Mouse (Mus musculus) embryonic facial prominence, embryonic 13.5 days (tissue): Measurements from ENCODE around the gene Gm11146. TPM values are rescaled to one million over a fixed set of nuclear protein-coding genes. Genes with fewer than 3 reads are reported as not detected.

Experiments used
- ATAC-seq: fragments of 200-750 bp; cut with Nextera tagmentation; 2 replicates; pipeline ENCODE4 v1.8.0; 2017; ENCODE audit warnings: low read depth; ENCODE audit not compliant: insufficient number of reproducible peaks, insufficient read depth, low FRiP score, low TSS enrichment
- H3K27ac ChIP-seq: fragments of 300-500 bp; sonication (generic); 2 replicates; pipeline ENCODE4 v1.5.1; 2015; ENCODE audit warnings: moderate library complexity, mild to moderate bottlenecking, inconsistent platforms
- H3K27me3 ChIP-seq: fragments of 300-500 bp; sonication (generic); 2 replicates; pipeline ENCODE4 v1.6.1; 2015; ENCODE audit warnings: mild to moderate bottlenecking, inconsistent platforms
- H3K36me3 ChIP-seq: fragments of 300-500 bp; sonication (generic); 2 replicates; pipeline ENCODE4 v1.6.1; 2015; ENCODE audit warnings: mild to moderate bottlenecking, inconsistent platforms
- H3K4me1 ChIP-seq: fragments of 300-500 bp; sonication (generic); 2 replicates; pipeline ENCODE4 v1.6.1; 2015; ENCODE audit warnings: inconsistent platforms
- H3K4me2 ChIP-seq: fragments of 300-500 bp; sonication (generic); 2 replicates; pipeline ENCODE4 v1.6.1; 2015; ENCODE audit warnings: moderate library complexity, mild to moderate bottlenecking, inconsistent platforms
- H3K4me3 ChIP-seq: fragments of 300-500 bp; sonication (generic); 2 replicates; pipeline ENCODE4 v1.5.1; 2015; ENCODE audit warnings: mild to moderate bottlenecking, inconsistent platforms
- H3K9ac ChIP-seq: fragments of 300-500 bp; sonication (generic); 2 replicates; pipeline ENCODE4 v1.6.1; 2015; ENCODE audit warnings: mild to moderate bottlenecking, inconsistent platforms
- H3K9me3 ChIP-seq: fragments of 300-500 bp; sonication (generic); 2 replicates; pipeline ENCODE4 v1.6.1; 2016; ENCODE audit warnings: inconsistent platforms
- WGBS: fragments of 180-500 bp; shearing (Covaris S2); methylation state at CpG from one replicate; pipeline ENCODE4 v1.1.7; 2015; ENCODE audit warnings: mixed read lengths; 5-methylcytosine and 5-hydroxymethylcytosine counted together
- microRNA counts: library from miRNA; unstranded; fragments of <30 nt; microRNA quantifications from one replicate; lab custom pipeline; 2016
- microRNA-seq: library from miRNA; unstranded; fragments of <30 nt; microRNA quantifications from one replicate; pipeline ENCODE4, GENCODE M21; 2016
- polyA plus RNA-seq: library from polyadenylated mRNA; unstranded; fragments of >200 nt; fragmentation: Nextera tagmentation; extraction: Ambion mirVana; gene quantifications from 2 replicates; pipeline ENCODE4 v1.2.1, GENCODE M21; 2015

Gene Gm11146
- polyA plus RNA-seq, 1 experiment from 2014 or later, result not detected

DNA sequence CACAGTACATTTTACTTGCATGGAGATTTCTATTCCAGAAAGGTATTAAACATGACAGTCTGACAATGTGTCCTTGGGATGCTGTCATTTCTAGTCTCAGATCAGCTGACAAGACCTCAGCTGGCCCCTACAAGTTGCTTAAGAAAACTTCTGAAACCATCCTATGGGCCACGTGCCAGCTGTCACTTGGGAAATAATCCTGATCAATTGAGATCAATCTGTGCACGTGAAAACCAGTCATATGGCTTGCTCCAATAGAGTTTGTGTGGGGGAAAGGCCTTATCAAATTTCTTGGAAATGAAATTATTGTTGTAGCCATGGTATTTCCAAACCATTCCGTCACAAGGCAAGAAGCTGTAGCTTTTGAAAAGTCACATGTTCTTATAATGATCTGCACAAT lies 50.8 kb downstream of the Gm11146 start:
- Histone ChIP-seq H3K27me3 (no peaks in the 10 kb centered on the region), H3K27ac (no peak overlapping the region), H3K4me2 (no peak overlapping the region), H3K4me3 (no peak overlapping the region), H3K9me3 (no peaks in the 10 kb centered on the region), H3K36me3 (no peaks in the 10 kb centered on the region), H3K4me1 (no peaks in the 10 kb centered on the region), H3K9ac (no peak overlapping the region)
- 52% methylated on average over 3 of the region's 3 CpGs for WGBS
- no peak for ATAC-seq

MicroRNA genes within 50 kb of the gene (microRNA counts, 519-probe panel; counts per million panel counts)
- microRNA mmu-miR-125b-5p (lab: Ali Mortazavi, UCI) (6,845 counts per million, percentile 100 among the panel's probes with 10 or more counts), microRNA mmu-miR-99a (lab: Ali Mortazavi, UCI) (4,754 counts per million, percentile 94 among the panel's probes with 10 or more counts)

Small RNA genes lying within 50 kb of the gene (microRNA-seq; reads per million reads assigned to microRNA genes)
- gene Mir125b-2 (661 reads per million, percentile 74 among the genes with 10 or more reads in this experiment), gene Mir99a (77,007 reads per million, percentile 100 among the genes with 10 or more reads in this experiment), gene Mirlet7c-1 (141 reads per million, percentile 58 among the genes with 10 or more reads in this experiment)
